Mouse (Mus musculus) cerebellum, adult 2 months (tissue): ENCODE data around the gene Gzmg. TPM values are rescaled to one million over a fixed set of nuclear protein-coding genes. Genes with fewer than 3 reads are reported as not detected.

Source experiments
- polyA plus RNA-seq: library from polyadenylated mRNA; depleted of rRNA; stranded (reverse); fragments of >200 nt; gene quantifications from 2 replicates; pipeline ENCODE4 v1.2.3, GENCODE M21; 2012; rRNA removed

Gzmg gene
- polyA plus RNA-seq, 1 experiment, result not detected

Other genes with a start within 250 kb of the Gzmg start
- not detected in 2 replicates for gene Cma1, start 214.9 kb downstream of the Gzmg start, polyA plus RNA-seq
- gene Cma2, start 208.6 kb downstream of the Gzmg start, polyA plus RNA-seq, result not detected in 2 replicates
- not detected in 2 replicates for gene Mcpt1, start 141.6 kb downstream of the Gzmg start, polyA plus RNA-seq
- gene Mcpt9, start 129.1 kb downstream of the Gzmg start, polyA plus RNA-seq, result not detected in 2 replicates
- gene Mcpt2, start 117.5 kb downstream of the Gzmg start, polyA plus RNA-seq, result not detected in 2 replicates
- 0.13 TPM in 1 of 2 replicates, not detected in the other for gene Mcpt4, start 97.3 kb downstream of the Gzmg start, polyA plus RNA-seq
- gene Mcpt8, start 74.3 kb downstream of the Gzmg start, polyA plus RNA-seq, result not detected in 2 replicates
- not detected in 2 replicates for gene Ctsg, start 57.0 kb downstream of the Gzmg start, polyA plus RNA-seq
- gene Gzme, start 39.0 kb downstream of the Gzmg start, polyA plus RNA-seq, result not detected in 2 replicates
- not detected in 2 replicates for gene Gzmd, start 27.0 kb downstream of the Gzmg start, polyA plus RNA-seq
- gene Gzmn, start 15.0 kb upstream of the Gzmg start, polyA plus RNA-seq, result not detected in 2 replicates
- not detected in 2 replicates for gene Gzmf, start 51.8 kb upstream of the Gzmg start, polyA plus RNA-seq
- gene Gzmc, start 75.1 kb upstream of the Gzmg start, polyA plus RNA-seq, result not detected in 2 replicates
- 0.14 TPM in 1 of 2 replicates, not detected in the other for gene Gzmb, start 102.7 kb upstream of the Gzmg start, polyA plus RNA-seq
- not detected in 2 replicates for gene Atp12a, start 205.5 kb upstream of the Gzmg start, polyA plus RNA-seq
- 0.51 and 0.57 TPM in 2 replicates for gene Rnf17, start 243.0 kb upstream of the Gzmg start, polyA plus RNA-seq